Mouse (Mus musculus): ENCODE measurements around the gene Cd19. TPM values are rescaled to one million over a fixed set of nuclear protein-coding genes. Genes with fewer than 3 reads are reported as not detected.

The Cd19 gene
- total and polyA plus RNA-seq, 3 experiments, result not detected

- no peak for TF ChIP-seq SMC3 (IDR thresholded peaks at IDR 0.05; ENCODE audit: low read depth, low read length)
- no peak for TF ChIP-seq POLR2AphosphoS5 (IDR thresholded peaks at IDR 0.05; ENCODE audit: borderline replicate concordance, low read depth, low read length)
Measured at GRCm38 (mm10) chr7:126428631-126429502, 14.2 kb upstream of the Cd19 start, which contains the start of gene Rabep2 (continued).

- Histone ChIP-seq H3K9ac (ENCODE audit: control insufficient read depth, low read depth, low read length, poor library complexity, severe bottlenecking) (peak overlapping the region; percentile 94), H3K79me2 (ENCODE audit: control insufficient read depth, insufficient read depth, low read length, poor library complexity) (no peaks in the 10 kb centered on the region), H3K4me1 (ENCODE audit: control insufficient read depth in 1 of 2, insufficient read depth in 2 of 2, low read length in 2 of 2) (peaks cover 0 to 6% of the 10 kb centered on the region in 2 experiments; a peak in 2 of 4 replicates), H3K27me3 (ENCODE audit: control insufficient read depth in 1 of 2, insufficient read depth in 2 of 2, low read length in 2 of 2) (no peaks in the 10 kb centered on the region), H3K4me3 (ENCODE audit: control insufficient read depth in 1 of 2, insufficient read depth in 1 of 2, low read depth in 2 of 2, low read length in 2 of 2) (peak overlapping the region; percentile 71 to 81), H3K27ac (ENCODE audit: control insufficient read depth, low read depth, low read length) (peak overlapping the region; percentile 54), H3K9me3 (replicated peaks; ENCODE audit: insufficient read depth, low read length) (no peaks in the 10 kb centered on the region), H3K36me3 (ENCODE audit: control insufficient read depth in 1 of 2, insufficient read depth in 2 of 2, low read length in 2 of 2) (peaks cover 0 to 4% of the 10 kb centered on the region in 2 experiments; a peak in 2 of 4 replicates)
- DNase-seq (ENCODE audit: low read depth, low spot score), result peak; percentile 81
- TF ChIP-seq MAX (IDR thresholded peaks at IDR 0.05; ENCODE audit: low read length) (no peak), TCF12 (IDR thresholded peaks at IDR 0.05; ENCODE audit: low read depth, low read length) (peak; percentile 95), CHD1 (IDR thresholded peaks at IDR 0.05; ENCODE audit: low read depth, low read length) (no peak), ELF1 (IDR thresholded peaks at IDR 0.05; ENCODE audit: low read depth, low read length) (no peak; the same call in 1 of the 2 replicates), UBTF (IDR thresholded peaks at IDR 0.05; ENCODE audit: borderline replicate concordance, insufficient read depth, low read depth, low read length) (no peak), MAZ (IDR thresholded peaks at IDR 0.05; ENCODE audit: low read depth, low read length) (0 out of 2 replicates have a peak, but pooled peaks have one; percentile 60), CHD2 (IDR thresholded peaks at IDR 0.05; ENCODE audit: low read length) (no peak), E2F4 (IDR thresholded peaks at IDR 0.05; ENCODE audit: borderline replicate concordance, low read depth, low read length) (no peak), NRF1 (IDR thresholded peaks at IDR 0.05; ENCODE audit: insufficient read depth, low read depth, low read length, poor library complexity, severe bottlenecking) (no peak), SMC3 (IDR thresholded peaks at IDR 0.05; ENCODE audit: low read depth, low read length) (no peak), EP300 (IDR thresholded peaks at IDR 0.05; ENCODE audit: low read depth in 1 of 2, low read length in 2 of 2) (peak; percentile 88 to 90), USF1 (IDR thresholded peaks at IDR 0.05; ENCODE audit: low read depth, low read length) (no peak), MXI1 (IDR thresholded peaks at IDR 0.05; ENCODE audit: low read depth, low read length) (no peak; the same call in 1 of the 2 replicates), SIN3A (IDR thresholded peaks at IDR 0.05; ENCODE audit: low read length) (peak; percentile 69), RAD21 (IDR thresholded peaks at IDR 0.05; ENCODE audit: low read depth, low read length) (no peak), JUND (IDR thresholded peaks at IDR 0.05; ENCODE audit: low read depth, low read length) (no peak), BHLHE40 (IDR thresholded peaks at IDR 0.05; ENCODE audit: borderline replicate concordance, low read depth, low read length) (no peak), MEF2A (IDR thresholded peaks at IDR 0.05; ENCODE audit: extremely low read depth, insufficient replicate concordance, low read depth, low read length, poor library complexity, severe bottlenecking) (no peak), ZMIZ1 (IDR thresholded peaks at IDR 0.05; ENCODE audit: low read depth, low read length) (peak; percentile 62; the same call in 1 of the 2 replicates), KAT2A (conservative IDR thresholded peaks at IDR 0.05; ENCODE audit: low read depth, low read length) (0 out of 2 replicates have a peak, but pooled peaks have one; percentile 22), GABPA (IDR thresholded peaks at IDR 0.05; ENCODE audit: low read depth, low read length) (no peak), CTCF (IDR thresholded peaks at IDR 0.05 in 2 of 3, conservative IDR thresholded peaks at IDR 0.05 in 1 of 3; ENCODE audit: control insufficient read depth in 1 of 3, insufficient read depth in 1 of 3, low read depth in 2 of 3, low read length in 3 of 3, poor library complexity in 1 of 3, severe bottlenecking in 1 of 3) (no peak), GATA1 (IDR thresholded peaks at IDR 0.05; ENCODE audit: low read depth, low read length) (peak; percentile 97), POLR2AphosphoS5 (IDR thresholded peaks at IDR 0.05; ENCODE audit: borderline replicate concordance, low read depth, low read length) (no peak), TAL1 (IDR thresholded peaks at IDR 0.05; ENCODE audit: low read length) (peak; percentile 91), NELFE (IDR thresholded peaks at IDR 0.05; ENCODE audit: low read depth, low read length) (no peak), ZNF384 (IDR thresholded peaks at IDR 0.05; ENCODE audit: low read depth, low read length) (0 out of 2 replicates have a peak, but pooled peaks have one; percentile 16), MAFK (IDR thresholded peaks at IDR 0.05; ENCODE audit: borderline replicate concordance, low read depth, low read length) (0 out of 2 replicates have a peak, but pooled peaks have one; percentile 53), POLR2A (IDR thresholded peaks at IDR 0.05; ENCODE audit: control insufficient read depth in 1 of 2, insufficient read depth in 1 of 2, low read depth in 1 of 2, low read length in 2 of 2, poor library complexity in 1 of 2) (no peak), HCFC1 (IDR thresholded peaks at IDR 0.05; ENCODE audit: low read depth, low read length) (0 out of 2 replicates have a peak, but pooled peaks have one; percentile 26), ZKSCAN1 (IDR thresholded peaks at IDR 0.05; ENCODE audit: low read depth, low read length) (no peak), TBP (IDR thresholded peaks at IDR 0.05; ENCODE audit: low read depth, low read length) (peak; percentile 65)
Measured at GRCm38 (mm10) chr7:126428154-126428553, 13.5 kb upstream of the Cd19 start.
